Mouse (Mus musculus): ENCODE data around the gene Dst. TPM values are rescaled to one million over a fixed set of nuclear protein-coding genes. Genes with fewer than 3 reads are reported as not detected.

The Dst gene
- total and polyA plus RNA-seq, 2 experiments from 2014 or later: 21.7 to 106 TPM

DNA sequence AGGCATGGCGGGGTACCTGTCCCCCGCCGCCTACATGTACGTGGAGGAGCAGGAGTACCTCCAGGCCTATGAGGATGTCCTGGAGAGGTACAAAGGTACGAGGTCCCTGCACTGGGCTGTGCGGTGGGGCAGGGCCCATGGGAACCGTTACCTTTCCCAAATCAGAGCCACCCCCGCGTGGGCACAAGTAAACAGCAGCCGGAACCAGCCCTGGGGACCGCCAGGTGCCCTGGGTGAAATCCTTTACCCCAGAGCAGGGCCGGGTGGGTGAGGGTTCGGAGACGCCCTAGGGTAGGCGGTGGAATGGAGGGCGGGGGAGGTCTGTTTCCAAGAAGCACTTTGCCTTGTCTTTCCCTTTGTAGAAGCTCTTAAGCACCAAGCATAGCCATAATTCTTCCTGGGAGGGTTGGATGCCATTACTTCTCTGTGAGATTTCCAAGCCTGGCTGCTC is 103.8 kb downstream of the Dst start:
- peak overlapping the region; percentile 99 for H3K4me3 ChIP-seq (ENCODE audit: low read depth, low read length)
- peaks cover 14% of the 10 kb centered on the region for H3K4me1 ChIP-seq (ENCODE audit: control insufficient read depth, insufficient read depth)
- H3K36me3 ChIP-seq (replicated peaks; ENCODE audit: control insufficient read depth, insufficient read depth, low read length): no peaks in the 10 kb centered on the region
- H3K27ac ChIP-seq (ENCODE audit: low read depth): peak overlapping the region; percentile 95
- H3K27me3 ChIP-seq (ENCODE audit: control insufficient read depth, insufficient read depth, low read length): no peaks in the 10 kb centered on the region
- peak overlapping the region; percentile 94 for H3K9ac ChIP-seq (replicated peaks; ENCODE audit: low read depth, low read length)
- H3K9me3 ChIP-seq (replicated peaks; ENCODE audit: control insufficient read depth, low read length): no peaks in the 10 kb centered on the region
- TF ChIP-seq CTCF (IDR thresholded peaks at IDR 0.05; ENCODE audit: low read depth) (no peak), EP300 (IDR thresholded peaks at IDR 0.05; ENCODE audit: low read depth) (no peak)
- H3K4me2 ChIP-seq (ENCODE audit: low read depth, low read length): peak overlapping the region; percentile 96
- ATAC-seq (ENCODE audit: insufficient read depth, low read depth) (peak; percentile 45), DNase-seq (ENCODE audit: low spot score) (no peak)
- whole genome bisulfite sequencing: 0% methylated on average over 16 of the region's 16 CpGs

DNA sequence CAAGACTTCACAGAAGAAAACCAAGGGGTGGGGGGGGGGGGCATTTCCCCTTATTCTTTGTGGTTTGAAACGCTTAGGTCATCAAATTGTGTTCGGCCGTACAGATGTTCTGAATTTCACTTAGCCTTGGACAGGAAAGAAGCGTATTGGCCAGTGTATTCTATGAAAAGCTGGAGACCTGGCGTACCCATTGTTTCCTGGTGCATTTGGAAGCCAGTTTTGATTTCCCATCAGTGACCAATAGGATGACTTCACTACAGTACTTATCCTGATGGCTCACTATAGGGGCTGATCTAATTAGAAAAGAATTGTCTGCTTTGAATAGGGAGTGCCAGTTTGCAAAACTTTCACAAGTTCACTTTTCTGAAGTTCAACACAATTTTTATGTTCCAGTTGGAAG is 105.5 kb downstream of the Dst start:
- DNase-seq (ENCODE audit: low spot score) (no peak), ATAC-seq (ENCODE audit: insufficient read depth, low read depth) (no peak)
- H3K36me3 ChIP-seq (replicated peaks; ENCODE audit: control insufficient read depth, insufficient read depth, low read length): no peaks in the 10 kb centered on the region
- WGBS: 42% methylated on average over 5 of the region's 5 CpGs
- 0 out of 2 replicates have a peak overlapping the region, but pooled peaks have one; percentile 42 for H3K9ac ChIP-seq (replicated peaks; ENCODE audit: low read depth, low read length)
- peaks cover 14% of the 10 kb centered on the region for H3K4me1 ChIP-seq (ENCODE audit: control insufficient read depth, insufficient read depth)
- H3K9me3 ChIP-seq (replicated peaks; ENCODE audit: control insufficient read depth, low read length): no peaks in the 10 kb centered on the region
- H3K4me3 ChIP-seq (ENCODE audit: low read depth, low read length): peak overlapping the region; percentile 99
- peak overlapping the region; percentile 77 for H3K27ac ChIP-seq (ENCODE audit: low read depth)
- peak overlapping the region; percentile 96 for H3K4me2 ChIP-seq (ENCODE audit: low read depth, low read length)
- TF ChIP-seq EP300 (IDR thresholded peaks at IDR 0.05; ENCODE audit: low read depth) (no peak), CTCF (IDR thresholded peaks at IDR 0.05; ENCODE audit: low read depth) (no peak)
- H3K27me3 ChIP-seq (ENCODE audit: control insufficient read depth, insufficient read depth, low read length): no peaks in the 10 kb centered on the region

DNA sequence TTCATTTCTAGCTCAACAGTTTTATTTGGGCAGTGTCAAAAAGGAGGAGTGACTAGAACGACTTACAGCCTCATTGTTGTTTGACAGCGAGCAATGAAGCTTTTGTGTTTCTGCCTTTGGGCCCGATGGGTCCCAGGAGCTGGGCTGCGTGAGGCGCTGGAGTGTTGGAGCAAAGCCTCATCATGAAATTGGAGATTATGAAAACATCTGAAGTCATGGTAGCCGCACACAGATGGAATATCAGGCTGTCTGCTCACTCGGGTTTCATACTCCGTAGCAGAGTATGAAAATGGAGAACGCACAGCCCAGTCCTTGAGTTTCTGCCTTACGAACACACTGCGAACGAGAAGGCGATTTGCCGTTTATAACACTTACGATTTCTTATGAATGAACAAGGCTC is 108.8 kb downstream of the Dst start:
- Histone ChIP-seq H3K27me3 (ENCODE audit: control insufficient read depth, insufficient read depth, low read length) (no peaks in the 10 kb centered on the region), H3K9me3 (replicated peaks; ENCODE audit: control insufficient read depth, low read length) (no peaks in the 10 kb centered on the region), H3K4me2 (ENCODE audit: low read depth, low read length) (no peak overlapping the region), H3K9ac (replicated peaks; ENCODE audit: low read depth, low read length) (no peak overlapping the region), H3K36me3 (replicated peaks; ENCODE audit: control insufficient read depth, insufficient read depth, low read length) (no peaks in the 10 kb centered on the region), H3K4me3 (ENCODE audit: low read depth, low read length) (no peak overlapping the region), H3K27ac (ENCODE audit: low read depth) (no peak overlapping the region), H3K4me1 (ENCODE audit: control insufficient read depth, insufficient read depth) (peaks cover 32% of the 10 kb centered on the region)
- no peak for ATAC-seq (ENCODE audit: insufficient read depth, low read depth)
- no peak for DNase-seq (ENCODE audit: low spot score)
- WGBS: 81% methylated on average over 15 of the region's 15 CpGs
- TF ChIP-seq EP300 (IDR thresholded peaks at IDR 0.05; ENCODE audit: low read depth) (no peak), CTCF (IDR thresholded peaks at IDR 0.05; ENCODE audit: low read depth) (no peak)

DNA sequence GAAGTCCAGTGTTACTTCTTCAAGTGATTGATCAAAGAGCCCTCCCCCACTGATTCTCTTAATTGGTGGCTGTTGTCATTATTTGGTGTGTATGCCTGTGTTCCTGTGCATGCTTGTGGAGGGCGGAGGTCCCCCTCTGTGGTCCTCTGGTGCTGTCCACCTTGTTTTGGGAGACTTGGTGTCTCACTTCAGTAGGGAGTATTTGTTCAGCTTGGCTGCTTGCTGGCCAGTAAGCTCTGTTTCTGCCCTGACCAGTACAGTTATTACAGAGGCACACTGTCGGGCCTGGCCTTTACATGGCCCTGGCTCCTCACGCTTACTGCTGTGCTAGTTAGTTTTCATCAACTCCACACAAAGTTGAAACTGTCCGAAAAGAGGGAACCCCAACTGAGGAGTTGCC is 109.3 kb downstream of the Dst start:
- 90% methylated on average over 4 of the region's 4 CpGs for WGBS
- peaks cover 37% of the 10 kb centered on the region for H3K4me1 ChIP-seq (ENCODE audit: control insufficient read depth, insufficient read depth)

DNA sequence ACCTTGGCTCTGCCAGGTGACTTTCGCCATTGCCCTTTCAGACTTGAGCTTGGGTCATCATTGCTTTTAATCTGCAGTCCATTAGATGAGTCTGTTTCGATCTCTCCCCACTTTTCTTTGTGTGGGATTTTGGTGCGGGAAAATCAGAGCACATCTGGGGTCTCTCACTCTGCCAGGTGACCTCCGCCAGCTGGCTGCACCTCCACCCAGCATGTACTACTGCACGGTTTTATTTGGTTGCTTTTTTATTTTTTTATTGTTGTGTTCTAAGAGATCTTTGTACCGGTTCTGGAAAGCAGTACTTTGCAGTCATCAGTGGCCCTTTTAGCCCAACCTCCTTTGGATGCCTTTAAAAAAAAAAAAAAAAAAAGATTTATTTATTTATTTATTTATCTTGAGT is 112.6 kb downstream of the Dst start:
- H3K9me3 ChIP-seq (replicated peaks; ENCODE audit: control insufficient read depth, low read length): no peaks in the 10 kb centered on the region
- ATAC-seq (ENCODE audit: insufficient read depth, low read depth): no peak
- peak overlapping the region; percentile 81 for H3K27ac ChIP-seq (ENCODE audit: low read depth)
- peaks cover 33% of the 10 kb centered on the region for H3K4me1 ChIP-seq (ENCODE audit: control insufficient read depth, insufficient read depth)
- WGBS: 64% methylated on average over 6 of the region's 6 CpGs
- DNase-seq (ENCODE audit: low spot score): no peak
- no peak for TF ChIP-seq EP300 (IDR thresholded peaks at IDR 0.05; ENCODE audit: low read depth)
- TF ChIP-seq CTCF (IDR thresholded peaks at IDR 0.05; ENCODE audit: low read depth): no peak
- H3K36me3 ChIP-seq (replicated peaks; ENCODE audit: control insufficient read depth, insufficient read depth, low read length): no peaks in the 10 kb centered on the region
- H3K4me2 ChIP-seq (ENCODE audit: low read depth, low read length): no peak overlapping the region
- no peaks in the 10 kb centered on the region for H3K27me3 ChIP-seq (ENCODE audit: control insufficient read depth, insufficient read depth, low read length)
- no peak overlapping the region for H3K9ac ChIP-seq (replicated peaks; ENCODE audit: low read depth, low read length)
- no peak overlapping the region for H3K4me3 ChIP-seq (ENCODE audit: low read depth, low read length)

More for the DNA sequence above, 109.3 kb downstream of the Dst start:
- H3K27me3 ChIP-seq (ENCODE audit: control insufficient read depth, insufficient read depth, low read length): no peaks in the 10 kb centered on the region
- no peak overlapping the region for H3K4me3 ChIP-seq (ENCODE audit: low read depth, low read length)
- no peak overlapping the region for H3K4me2 ChIP-seq (ENCODE audit: low read depth, low read length)
- H3K9ac ChIP-seq (replicated peaks; ENCODE audit: low read depth, low read length): no peak overlapping the region
- DNase-seq (ENCODE audit: low spot score): no peak
- no peak overlapping the region for H3K27ac ChIP-seq (ENCODE audit: low read depth)
- no peak for TF ChIP-seq CTCF (IDR thresholded peaks at IDR 0.05; ENCODE audit: low read depth)
- no peak for TF ChIP-seq EP300 (IDR thresholded peaks at IDR 0.05; ENCODE audit: low read depth)
- no peaks in the 10 kb centered on the region for H3K9me3 ChIP-seq (replicated peaks; ENCODE audit: control insufficient read depth, low read length)
- no peaks in the 10 kb centered on the region for H3K36me3 ChIP-seq (replicated peaks; ENCODE audit: control insufficient read depth, insufficient read depth, low read length)
- ATAC-seq (ENCODE audit: insufficient read depth, low read depth): no peak

DNA sequence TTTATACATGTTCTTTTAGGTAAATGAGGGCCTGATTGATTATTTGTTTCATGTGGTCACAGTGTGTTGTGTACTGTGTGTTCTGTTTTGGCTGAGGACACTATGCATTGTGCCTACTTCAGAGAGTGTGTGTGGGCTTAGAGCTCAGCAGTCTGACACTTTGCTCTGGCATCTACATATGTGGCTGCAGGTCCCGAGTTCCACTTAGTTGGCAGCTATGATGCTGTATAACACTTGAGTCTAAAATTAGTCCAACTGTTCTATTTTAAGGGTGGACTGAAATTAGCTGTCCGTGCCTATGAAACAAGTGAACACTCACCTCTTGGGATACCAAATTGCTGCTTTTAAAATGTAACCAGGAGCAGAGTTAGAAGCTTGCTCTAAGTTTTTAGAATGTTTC is 113.5 kb downstream of the Dst start:
- TF ChIP-seq EP300 (IDR thresholded peaks at IDR 0.05; ENCODE audit: low read depth) (peak; percentile 75; the same call in 1 of the 2 replicates), CTCF (IDR thresholded peaks at IDR 0.05; ENCODE audit: low read depth) (no peak)
- no peak overlapping the region for H3K4me3 ChIP-seq (ENCODE audit: low read depth, low read length)
- no peaks in the 10 kb centered on the region for H3K9me3 ChIP-seq (replicated peaks; ENCODE audit: control insufficient read depth, low read length)
- H3K36me3 ChIP-seq (replicated peaks; ENCODE audit: control insufficient read depth, insufficient read depth, low read length): no peaks in the 10 kb centered on the region
- no peak overlapping the region for H3K9ac ChIP-seq (replicated peaks; ENCODE audit: low read depth, low read length)
- ATAC-seq (ENCODE audit: insufficient read depth, low read depth) (peak; percentile 94), DNase-seq (ENCODE audit: low spot score) (peak; percentile 94)
- H3K4me1 ChIP-seq (ENCODE audit: control insufficient read depth, insufficient read depth): peaks cover 39% of the 10 kb centered on the region
- peak overlapping the region; percentile 91 for H3K27ac ChIP-seq (ENCODE audit: low read depth)
- 13% methylated on average over 2 of the region's 2 CpGs for WGBS
- peak overlapping the region; percentile 44 for H3K4me2 ChIP-seq (ENCODE audit: low read depth, low read length)
- H3K27me3 ChIP-seq (ENCODE audit: control insufficient read depth, insufficient read depth, low read length): no peaks in the 10 kb centered on the region

Measured in heart, postnatal 0 days (tissue).